Mouse (Mus musculus): Measurements from ENCODE around the gene Olfr615.

- TF ChIP-seq CTCF (IDR thresholded peaks at IDR 0.05; ENCODE audit: low read depth, low read length), result no peak
- TF ChIP-seq POLR2A (IDR thresholded peaks at IDR 0.05; ENCODE audit: extremely low read depth, insufficient read depth, low read length), result no peak
These were observed 56.6 kb downstream of the Olfr615 start, which contains the start of gene Olfr620 for GRCm38 (mm10) chr7:103612434-103612833.
